Mouse (Mus musculus) forebrain, embryonic 12.5 days (tissue): ENCODE results near the gene Madcam1. TPM values are rescaled to one million over a fixed set of nuclear protein-coding genes. Genes with fewer than 3 reads are reported as not detected.
A peak's percentile ranks its signal among the peaks of the same experiment; 100 is the strongest.

Experiments used
- ATAC-seq: fragments of 200-750 bp; cut with Nextera tagmentation; 2 replicates; pipeline ENCODE4 v1.8.0; 2017; ENCODE audit warnings: moderate TSS enrichment; ENCODE audit not compliant: low FRiP score
- H3K27ac ChIP-seq: fragments of 300-500 bp; sonication (generic); 2 replicates; pipeline ENCODE4 v1.5.1; 2016; ENCODE audit warnings: mild to moderate bottlenecking
- H3K27me3 ChIP-seq: fragments of 300-500 bp; sonication (generic); 2 replicates; pipeline ENCODE4 v1.6.1; 2016; ENCODE audit warnings: mild to moderate bottlenecking
- H3K36me3 ChIP-seq: fragments of 300-500 bp; sonication (generic); replicated peaks from 2 replicates; pipeline ENCODE4 v1.6.1; 2016; ENCODE audit warnings: mild to moderate bottlenecking
- H3K4me1 ChIP-seq: fragments of 300-500 bp; sonication (generic); 2 replicates; pipeline ENCODE4 v1.6.1; 2016
- H3K4me2 ChIP-seq: fragments of 300-500 bp; sonication (generic); 2 replicates; pipeline ENCODE4 v1.6.1; 2016; ENCODE audit warnings: mild to moderate bottlenecking, moderate library complexity
- H3K4me3 ChIP-seq: fragments of 300-500 bp; sonication (generic); replicated peaks from 2 replicates; pipeline ENCODE4 v1.5.1; 2016; ENCODE audit warnings: mild to moderate bottlenecking
- H3K9ac ChIP-seq: fragments of 300-500 bp; sonication (generic); 2 replicates; pipeline ENCODE4 v1.6.1; 2016; ENCODE audit warnings: mild to moderate bottlenecking
- H3K9me3 ChIP-seq: fragments of 300-500 bp; sonication (generic); 2 replicates; pipeline ENCODE4 v1.6.1; 2016
- WGBS: fragments of 180-500 bp; shearing (Covaris S2); methylation state at CpG from one replicate; pipeline ENCODE4 v1.1.7; 2016; 5-methylcytosine and 5-hydroxymethylcytosine counted together
- polyA plus RNA-seq: library from polyadenylated mRNA; unstranded; fragments of >200 nt; fragmentation: Nextera tagmentation; extraction: Ambion mirVana; gene quantifications from 2 replicates; pipeline ENCODE4 v1.2.1, GENCODE M21; 2016

Madcam1 gene
- polyA plus RNA-seq, 1 experiment from 2014 or later: 1.0 TPM

DNA sequence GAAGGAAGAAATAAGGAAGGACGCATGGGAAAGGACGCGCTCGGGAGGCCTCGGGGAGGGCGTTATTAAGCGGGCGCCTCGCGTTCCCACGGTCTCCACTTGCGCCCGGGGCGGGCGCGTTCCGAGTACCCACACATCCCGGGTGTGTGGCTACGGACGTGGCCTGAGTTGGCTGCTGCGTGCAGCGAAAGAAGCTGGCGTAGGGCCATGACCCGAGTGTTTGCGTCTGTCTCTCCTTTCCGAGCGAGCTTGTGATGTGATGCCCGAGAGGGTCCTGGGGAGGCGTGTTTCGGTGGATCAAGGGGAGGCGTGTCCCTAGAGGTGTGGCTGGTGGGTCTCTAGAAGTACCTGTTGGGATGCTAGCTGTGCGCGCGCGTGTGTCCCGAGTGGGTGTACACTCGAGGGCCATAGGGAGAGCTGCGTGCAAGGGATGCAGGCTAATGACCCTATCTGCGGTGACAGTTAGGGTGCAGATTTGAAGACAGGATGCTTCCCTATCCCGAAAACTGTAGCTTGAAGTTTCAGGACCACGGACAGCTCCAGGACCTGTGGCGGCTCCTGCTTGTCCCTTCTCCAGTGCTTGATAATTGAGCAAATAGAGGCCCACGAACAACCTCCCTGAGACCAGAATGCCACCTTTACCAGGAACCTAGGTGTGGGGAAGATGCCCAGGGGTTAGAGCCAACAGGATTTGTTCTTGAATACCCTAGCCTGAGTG, 53.4 kb downstream of the Madcam1 start:
- H3K27me3 ChIP-seq: peaks cover 75% of the 10 kb centered on the region
- H3K27ac ChIP-seq: no peak overlapping the region
- peak overlapping the region; percentile 63 for H3K4me3 ChIP-seq
- no peak overlapping the region for H3K9ac ChIP-seq
- WGBS: 2% methylated on average over 43 of the region's 43 CpGs
- H3K36me3 ChIP-seq: no peaks in the 10 kb centered on the region
- H3K9me3 ChIP-seq: no peaks in the 10 kb centered on the region
- no peak for ATAC-seq
- H3K4me2 ChIP-seq: peak overlapping the region; percentile 93
- H3K4me1 ChIP-seq: peaks cover 16% of the 10 kb centered on the region

Other genes starting within 250 kb of the Madcam1 start
- gene Vmn2r83, start 195.8 kb upstream of the Madcam1 start, polyA plus RNA-seq: not detected in 2 replicates
- gene Plpp2, start 130.8 kb upstream of the Madcam1 start, polyA plus RNA-seq: 9.2 and 10.6 TPM in 2 replicates
- 69.0 and 70.6 TPM in 2 replicates for gene Mier2, start 109.4 kb upstream of the Madcam1 start, polyA plus RNA-seq
- not detected in 2 replicates for gene Theg, start 77.2 kb upstream of the Madcam1 start, polyA plus RNA-seq
- gene C2cd4c, start 50.5 kb upstream of the Madcam1 start, polyA plus RNA-seq: 0.05 TPM in 1 of 2 replicates, not detected in the other
- gene Shc2, start 26.6 kb upstream of the Madcam1 start, polyA plus RNA-seq: 11.9 and 12.7 TPM in 2 replicates
- not detected in 2 replicates for gene Odf3l2, start 18.8 kb upstream of the Madcam1 start, polyA plus RNA-seq
- 61.0 and 62.5 TPM in 2 replicates for gene Tpgs1, start 4.8 kb downstream of the Madcam1 start, polyA plus RNA-seq
- 129 and 141 TPM in 2 replicates for gene Cdc34, start 17.6 kb downstream of the Madcam1 start, polyA plus RNA-seq
- 1.1 and 1.6 TPM in 2 replicates for gene Gzmm, start 24.5 kb downstream of the Madcam1 start, polyA plus RNA-seq
- gene Bsg, start 39.9 kb downstream of the Madcam1 start, polyA plus RNA-seq: 474 and 500 TPM in 2 replicates
- 0.11 and 0.18 TPM in 2 replicates for gene Hcn2, start 52.1 kb downstream of the Madcam1 start, polyA plus RNA-seq
- gene Polrmt, start 82.0 kb downstream of the Madcam1 start, polyA plus RNA-seq: 43.7 and 47.6 TPM in 2 replicates
- 0.47 and 0.68 TPM in 2 replicates for gene Fgf22, start 90.5 kb downstream of the Madcam1 start, polyA plus RNA-seq
- 96.8 and 103 TPM in 2 replicates for gene Rnf126, start 102.4 kb downstream of the Madcam1 start, polyA plus RNA-seq
- gene Fstl3, start 112.7 kb downstream of the Madcam1 start, polyA plus RNA-seq: 0.55 and 1.0 TPM in 2 replicates
- gene Prss57, start 126.4 kb downstream of the Madcam1 start, polyA plus RNA-seq: 0.09 TPM in 1 of 2 replicates, not detected in the other
- gene Palm, start 129.0 kb downstream of the Madcam1 start, polyA plus RNA-seq: 184 and 194 TPM in 2 replicates
- 0.81 and 1.1 TPM in 2 replicates for gene Misp, start 156.4 kb downstream of the Madcam1 start, polyA plus RNA-seq
- 223 TPM in 2 replicates for gene Ptbp1, start 189.9 kb downstream of the Madcam1 start, polyA plus RNA-seq
- 14.8 and 16.2 TPM in 2 replicates for gene Prtn3, start 209.9 kb downstream of the Madcam1 start, polyA plus RNA-seq
- gene Plppr3, start 210.1 kb downstream of the Madcam1 start, polyA plus RNA-seq: 223 and 250 TPM in 2 replicates
- gene Elane, start 221.7 kb downstream of the Madcam1 start, polyA plus RNA-seq: not detected in 2 replicates
- not detected in 2 replicates for gene Cfd, start 226.3 kb downstream of the Madcam1 start, polyA plus RNA-seq
- 59.9 and 62.3 TPM in 2 replicates for gene Med16, start 244.4 kb downstream of the Madcam1 start, polyA plus RNA-seq
- gene Gm26602, start 246.3 kb downstream of the Madcam1 start, polyA plus RNA-seq: 35.1 and 53.2 TPM in 2 replicates